Mouse (Mus musculus) ES-E14 (cell line): ENCODE results near the gene R3hdml.

Experiments
- CHD2 ChIP-seq: IDR thresholded peaks from 2 replicates; pipeline ENCODE4 v1.6.1; 2014; ENCODE audit warnings: mild to moderate bottlenecking, low read depth, low read length, inconsistent platforms
- HCFC1 ChIP-seq: IDR thresholded peaks from 2 replicates; pipeline ENCODE4 v1.6.1; 2012; ENCODE audit warnings: low read length, inconsistent platforms, borderline replicate concordance; ENCODE audit not compliant: insufficient read depth
- MAFK ChIP-seq: IDR thresholded peaks from 2 replicates; pipeline ENCODE4 v1.6.1; 2014; ENCODE audit warnings: mild to moderate bottlenecking, low read depth, low read length, inconsistent platforms; ENCODE audit not compliant: insufficient read depth
- ZC3H11A ChIP-seq: IDR thresholded peaks from 2 replicates; pipeline ENCODE4 v1.6.1; 2012; ENCODE audit warnings: low read depth, mild to moderate bottlenecking, inconsistent platforms, low read length, borderline replicate concordance
- ZNF384 ChIP-seq: IDR thresholded peaks from 2 replicates; pipeline ENCODE4 v1.6.1; 2012; ENCODE audit warnings: low read depth, low read length, inconsistent platforms

DNA sequence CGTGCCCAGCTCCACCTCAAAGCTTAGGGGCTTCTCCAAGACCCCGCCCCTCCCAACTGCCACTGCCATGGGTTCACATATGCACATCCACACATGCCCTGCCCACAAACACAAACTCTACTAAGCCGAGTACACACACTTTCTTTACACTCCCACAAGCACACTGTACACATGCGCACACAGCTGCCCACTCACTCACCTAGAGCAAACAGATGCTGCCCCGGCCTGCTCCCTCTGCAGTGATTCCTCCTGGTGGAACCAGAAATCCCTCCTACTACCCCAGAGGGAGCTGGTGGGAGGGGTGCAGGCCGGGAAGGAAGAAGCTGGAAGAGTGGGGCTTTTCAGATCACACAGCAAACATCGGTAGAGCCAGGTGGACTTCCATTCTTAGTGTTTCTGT, 48.1 kb upstream of the R3hdml start:
- TF ChIP-seq CHD2 (no peak), HCFC1 (no peak), MAFK (no peak), ZC3H11A (no peak), ZNF384 (no peak)
